Mouse (Mus musculus) embryonic facial prominence, embryonic 11.5 days (tissue): ENCODE data around the gene Coro6. TPM values are rescaled to one million over a fixed set of nuclear protein-coding genes. Genes with fewer than 3 reads are reported as not detected.

Experiments used
- ATAC-seq: fragments of 200-750 bp; cut with Nextera tagmentation; replicated peaks from 2 replicates; pipeline ENCODE4 v1.8.0; 2017; ENCODE audit warnings: low read depth; ENCODE audit not compliant: insufficient number of reproducible peaks, low FRiP score, low TSS enrichment
- DNase-seq: peaks from one replicate; pipeline ENCODE4 v3.0.0-alpha.2; 2015; ENCODE audit warnings: low spot score
- H3K27ac ChIP-seq: fragments of 300-500 bp; sonication (generic); replicated peaks from 2 replicates; pipeline ENCODE4 v1.5.1; 2014; ENCODE audit warnings: mild to moderate bottlenecking, low read depth, low read length, control low read depth
- H3K27me3 ChIP-seq: fragments of 300-500 bp; sonication (generic); 2 replicates; pipeline ENCODE4 v1.6.1; 2014; ENCODE audit warnings: mild to moderate bottlenecking, low read length, moderate library complexity, mixed read lengths; ENCODE audit not compliant: control insufficient read depth, insufficient read depth
- H3K36me3 ChIP-seq: fragments of 300-500 bp; sonication (generic); replicated peaks from 2 replicates; pipeline ENCODE4 v1.6.1; 2014; ENCODE audit warnings: low read depth, mild to moderate bottlenecking, low read length, moderate library complexity, mixed read lengths; ENCODE audit not compliant: control insufficient read depth, insufficient read depth
- H3K4me1 ChIP-seq: fragments of 300-500 bp; sonication (generic); 2 replicates; pipeline ENCODE4 v1.6.1; 2014; ENCODE audit warnings: low read length, mixed read lengths; ENCODE audit not compliant: control insufficient read depth, insufficient read depth
- H3K4me2 ChIP-seq: fragments of 300-500 bp; sonication (generic); 2 replicates; pipeline ENCODE4 v1.6.1; 2014; ENCODE audit warnings: low read depth, mild to moderate bottlenecking, control low read depth, low read length, moderate library complexity
- H3K4me3 ChIP-seq: fragments of 300-500 bp; sonication (generic); 2 replicates; pipeline ENCODE4 v1.5.1; 2014; ENCODE audit warnings: low read depth, low read length, control low read depth
- H3K9ac ChIP-seq: fragments of 300-500 bp; sonication (generic); replicated peaks from 2 replicates; pipeline ENCODE4 v1.6.1; 2014; ENCODE audit warnings: mild to moderate bottlenecking, control low read depth, low read length
- H3K9me3 ChIP-seq: fragments of 300-500 bp; sonication (generic); replicated peaks from 2 replicates; pipeline ENCODE4 v1.6.1; 2016; ENCODE audit warnings: mild to moderate bottlenecking, low read length, inconsistent platforms, mixed read lengths; ENCODE audit not compliant: control insufficient read depth
- WGBS: fragments of 180-500 bp; shearing (Covaris S2); extraction: QIAGEN DNeasy Blood & Tissue Kit; methylation state at CpG from one replicate; pipeline ENCODE4 v1.1.7; 2014; 5-methylcytosine and 5-hydroxymethylcytosine counted together
- polyA plus RNA-seq: library from polyadenylated mRNA; unstranded; fragments of >200 nt; fragmentation: Nextera tagmentation; extraction: Ambion mirVana; gene quantifications from 2 replicates; pipeline ENCODE4 v1.2.1, GENCODE M21; 2014

Gene Coro6
- polyA plus RNA-seq, 1 experiment from 2014 or later = 0.25 TPM

DNA sequence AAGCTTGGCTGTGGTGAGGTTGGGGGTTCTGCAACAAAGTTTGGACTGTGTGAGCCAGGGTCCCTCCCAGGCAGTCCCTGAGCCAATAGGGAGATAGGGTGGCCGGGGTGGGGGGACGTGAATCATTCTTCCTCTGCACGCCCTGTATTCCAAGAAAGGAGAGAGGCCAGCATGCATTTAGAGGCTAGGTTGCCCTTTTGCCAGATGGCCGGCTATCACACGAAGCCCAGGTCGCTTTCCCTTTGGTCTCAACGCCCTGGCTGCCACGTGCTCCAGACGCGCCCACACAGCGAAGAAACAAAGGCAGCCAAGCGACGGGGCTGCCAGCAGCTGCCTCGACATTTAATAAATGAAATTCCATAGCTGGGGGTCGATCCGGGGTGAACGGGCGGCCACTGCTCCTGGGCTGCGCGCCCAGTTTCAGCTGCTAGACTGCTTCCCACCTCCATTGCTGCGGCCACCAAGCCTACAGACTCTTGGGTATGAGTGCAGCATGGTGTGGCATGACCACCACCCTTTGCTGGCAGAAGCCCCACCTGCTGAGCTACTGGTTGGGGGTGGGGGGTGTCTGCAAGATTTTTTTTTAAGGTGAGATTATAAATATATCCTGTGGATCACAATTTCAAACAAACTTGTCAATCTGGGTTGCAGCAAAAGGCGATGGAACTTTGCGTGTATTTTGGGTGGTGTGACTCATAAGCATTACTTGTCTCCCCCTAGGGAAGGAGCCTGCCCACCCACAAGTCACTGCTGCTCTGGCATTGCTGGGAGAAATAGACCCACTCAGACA is 29.5 kb downstream of the Coro6 start:
- WGBS = under 1% methylated on average over 23 of the region's 23 CpGs

DNA sequence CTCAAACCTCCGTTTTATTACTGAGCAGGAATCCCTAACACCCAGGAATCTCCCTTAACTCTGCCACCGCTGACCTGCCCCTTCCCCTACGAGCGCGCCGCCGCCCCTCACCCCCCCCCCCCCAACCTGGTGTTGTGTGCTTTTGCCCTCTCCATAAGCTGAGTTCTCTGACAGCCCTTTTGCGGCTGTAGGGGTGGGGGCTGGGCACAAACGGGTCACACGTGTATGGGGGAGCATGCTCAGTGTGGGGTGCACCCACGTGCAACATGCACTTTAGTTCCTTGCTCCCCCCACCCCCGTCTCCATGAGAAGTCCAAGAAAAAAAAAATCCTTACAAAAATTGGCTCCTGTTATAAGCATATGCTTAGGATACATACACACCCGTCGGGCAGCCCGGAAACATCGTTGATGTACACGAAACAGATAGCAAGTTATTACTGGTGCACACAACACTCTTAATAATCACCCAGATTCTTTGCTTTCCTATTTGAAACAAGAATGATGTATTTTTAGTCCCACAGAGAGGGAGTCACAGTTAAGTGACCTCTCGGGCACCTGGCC is 30.2 kb downstream of the Coro6 start:
- Histone ChIP-seq H3K27ac (peak overlapping the region; percentile 77), H3K9me3 (no peaks in the 10 kb centered on the region), H3K27me3 (no peaks in the 10 kb centered on the region), H3K9ac (peak overlapping the region; percentile 92), H3K36me3 (no peaks in the 10 kb centered on the region), H3K4me1 (peaks cover 8% of the 10 kb centered on the region), H3K4me3 (peak overlapping the region; percentile 98), H3K4me2 (peak overlapping the region; percentile 80)
- DNase-seq (peak; percentile 23), ATAC-seq (no peak)
- WGBS = under 1% methylated on average over 17 of the region's 18 CpGs

More for the DNA sequence above, 29.5 kb downstream of the Coro6 start:
- H3K27ac ChIP-seq = peak overlapping the region; percentile 77
- peaks cover 8% of the 10 kb centered on the region for H3K4me1 ChIP-seq
- DNase-seq (peak; percentile 80), ATAC-seq (peak; percentile 67)
- peak overlapping the region; percentile 65 for H3K9ac ChIP-seq
- H3K4me3 ChIP-seq = peak overlapping the region; percentile 98
- H3K36me3 ChIP-seq = no peaks in the 10 kb centered on the region
- H3K27me3 ChIP-seq = no peaks in the 10 kb centered on the region
- no peaks in the 10 kb centered on the region for H3K9me3 ChIP-seq
- H3K4me2 ChIP-seq = peak overlapping the region; percentile 80

DNA sequence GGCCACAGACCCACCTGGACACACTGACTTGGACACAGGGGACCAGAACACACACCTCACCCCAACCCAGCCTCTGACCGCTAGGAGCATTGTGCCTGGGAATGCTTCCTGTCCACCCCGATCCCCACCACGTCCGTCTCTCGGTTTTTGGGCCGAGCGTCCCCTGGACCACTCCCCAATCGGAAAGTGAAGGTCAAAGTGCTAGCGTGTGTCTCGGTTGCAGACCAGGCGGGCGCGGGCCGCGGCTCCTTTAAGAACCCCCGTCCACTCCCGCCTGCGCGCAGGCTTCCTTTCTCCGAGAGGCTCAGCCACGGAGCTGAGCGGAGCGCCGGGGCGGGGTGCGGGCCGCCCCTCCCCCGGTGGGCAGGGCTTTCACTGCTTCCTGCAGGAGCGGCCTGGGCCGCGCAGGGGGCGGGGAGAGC is 30.7 kb downstream of the Coro6 start:
- no peaks in the 10 kb centered on the region for H3K27me3 ChIP-seq
- DNase-seq (peak; percentile 95), ATAC-seq (peak; percentile 55)
- peak overlapping the region; percentile 80 for H3K4me2 ChIP-seq
- H3K27ac ChIP-seq = peak overlapping the region; percentile 11
- H3K4me3 ChIP-seq = peak overlapping the region; percentile 98
- H3K9ac ChIP-seq = peak overlapping the region; percentile 92
- H3K4me1 ChIP-seq = peaks cover 8% of the 10 kb centered on the region
- no peaks in the 10 kb centered on the region for H3K9me3 ChIP-seq
- WGBS = 0% methylated on average over 31 of the region's 32 CpGs
- no peaks in the 10 kb centered on the region for H3K36me3 ChIP-seq

DNA sequence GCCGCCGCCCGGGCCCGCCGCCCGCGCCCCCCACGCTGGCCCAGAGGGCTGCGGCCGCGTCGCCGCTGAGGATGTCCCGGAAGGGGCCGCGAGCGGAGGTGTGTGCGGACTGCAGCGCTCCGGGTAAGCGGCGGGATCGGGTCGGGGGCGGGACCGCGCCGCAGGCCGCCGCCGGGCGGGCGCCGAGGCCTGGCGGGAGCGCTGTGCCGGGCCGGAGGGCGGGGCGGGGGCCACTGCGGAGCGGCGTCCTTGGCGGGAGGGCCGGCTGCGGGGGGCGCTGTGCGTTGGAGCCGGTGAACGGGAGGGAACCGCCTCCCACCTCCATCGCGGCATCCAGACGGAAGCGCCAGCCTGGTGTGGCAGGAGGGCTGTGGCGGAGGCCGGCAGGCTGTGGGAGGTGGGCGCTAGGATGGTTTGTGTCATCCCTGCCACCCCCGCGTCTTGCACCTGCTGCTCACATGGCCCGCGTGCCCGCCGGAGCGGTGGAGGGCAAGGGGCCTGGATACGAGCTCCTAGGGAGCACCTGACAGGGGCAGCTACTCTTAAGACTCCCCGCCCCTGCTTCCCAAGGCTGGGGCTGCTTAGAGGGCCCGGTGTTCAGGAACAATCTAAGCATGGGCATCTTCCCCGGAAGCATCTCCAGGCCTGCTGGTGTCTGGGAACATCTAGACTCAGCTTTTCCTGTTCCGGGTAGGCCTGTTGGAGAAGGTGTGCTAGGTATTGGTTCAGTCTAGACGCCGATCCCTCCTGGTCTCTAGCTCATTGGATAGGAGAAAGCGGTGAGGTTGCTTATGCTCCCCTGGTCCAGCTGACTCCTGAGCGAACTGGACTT is 31.5 kb downstream of the Coro6 start, which contains the start of gene Git1:
TSS of gene Git1 (plus strand) at position 51 of the 832 bp plus-strand sequence.
- whole genome bisulfite sequencing = under 1% methylated on average over 58 of the region's 74 CpGs
- Histone ChIP-seq H3K4me1 (peaks cover 8% of the 10 kb centered on the region), H3K27ac (peak within 1 kb of the TSS; percentile 78), H3K4me3 (peak within 1 kb of the TSS; percentile 98), H3K9me3 (no peaks in the 10 kb centered on the region), H3K4me2 (peak within 1 kb of the TSS; percentile 95), H3K9ac (peak within 1 kb of the TSS; percentile 92), H3K36me3 (no peaks in the 10 kb centered on the region), H3K27me3 (no peaks in the 10 kb centered on the region)
- DNase-seq (peak; percentile 28), ATAC-seq (no peak)

DNA sequence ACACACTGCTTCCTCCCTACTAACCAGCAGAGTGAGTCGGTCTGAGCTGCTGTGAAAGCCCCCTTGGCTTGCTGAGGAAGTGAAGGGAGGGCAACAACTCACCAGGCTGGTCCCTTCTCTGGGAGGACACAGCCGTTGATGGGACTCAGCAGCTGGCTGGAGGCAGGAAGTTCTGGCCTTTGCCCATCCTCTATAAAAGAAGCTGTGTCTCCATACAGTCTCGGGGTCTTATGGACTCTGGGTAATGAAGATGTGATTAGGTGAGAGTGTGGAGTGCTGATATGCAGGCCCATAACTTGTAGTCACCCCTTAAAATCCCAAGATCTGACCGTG is 32.1 kb downstream of the Coro6 start:
- Histone ChIP-seq H3K9me3 (no peaks in the 10 kb centered on the region), H3K27me3 (no peaks in the 10 kb centered on the region), H3K4me1 (peaks cover 8% of the 10 kb centered on the region), H3K36me3 (0 out of 2 replicates have a peak, but pooled peaks cover 1% of the 10 kb centered on the region), H3K4me3 (peak overlapping the region; percentile 98), H3K4me2 (peak overlapping the region; percentile 95), H3K27ac (no peak overlapping the region; the same call in 1 of the 2 replicates), H3K9ac (peak overlapping the region; percentile 92)
- ATAC-seq = no peak
- DNase-seq = no peak
- 29% methylated on average over 4 of the region's 4 CpGs for WGBS

DNA sequence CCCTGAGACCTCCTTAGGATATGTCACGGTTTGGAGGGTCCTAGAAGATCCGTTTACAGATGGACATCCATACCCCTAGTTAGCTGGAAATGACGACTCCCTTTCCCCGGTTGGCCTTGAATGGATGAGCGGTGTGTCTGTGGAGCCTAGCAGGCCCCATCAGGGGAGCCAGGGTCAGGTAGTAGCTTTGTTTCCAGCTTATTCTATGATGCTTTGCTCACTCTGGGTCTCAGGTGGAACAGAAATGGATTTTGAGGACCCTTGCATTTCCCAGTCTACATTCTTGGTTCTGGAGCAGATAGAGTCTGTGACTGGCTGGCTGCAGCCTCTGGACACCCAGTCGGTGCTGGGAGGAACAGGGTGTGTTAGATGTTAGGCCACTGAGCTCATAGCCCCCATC is 32.6 kb downstream of the Coro6 start:
- Histone ChIP-seq H3K4me2 (peak overlapping the region; percentile 95; the same call in 1 of the 2 replicates), H3K27ac (0 out of 2 replicates have a peak overlapping the region, but pooled peaks have one; percentile 11), H3K27me3 (no peaks in the 10 kb centered on the region), H3K9me3 (no peaks in the 10 kb centered on the region), H3K4me3 (peak overlapping the region; percentile 6; the same call in 1 of the 2 replicates), H3K36me3 (peaks cover 2% of the 10 kb centered on the region; the same call in 1 of the 2 replicates), H3K9ac (no peak overlapping the region), H3K4me1 (peaks cover 8% of the 10 kb centered on the region)
- ATAC-seq (no peak), DNase-seq (no peak)
- 75% methylated on average over 6 of the region's 6 CpGs for WGBS

DNA sequence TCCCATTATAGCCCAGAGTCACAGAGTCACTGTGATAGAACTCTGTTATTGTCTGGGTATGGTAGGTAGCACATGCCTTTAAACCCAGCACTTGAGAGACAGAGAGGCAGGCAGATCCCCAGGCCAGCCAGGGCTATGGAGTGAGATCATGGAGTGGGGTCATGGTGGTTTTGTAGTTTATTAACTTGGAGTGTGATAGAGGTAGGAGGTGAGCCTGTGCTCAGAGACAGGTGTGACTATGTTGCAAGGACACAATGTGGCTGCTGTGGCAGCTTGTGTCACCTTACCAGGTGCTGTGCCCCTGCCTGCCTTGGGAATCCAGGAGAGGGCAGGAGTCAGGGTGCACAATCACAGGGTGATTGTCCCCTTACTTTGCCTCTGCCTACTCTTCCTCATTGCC is 33.3 kb downstream of the Coro6 start:
- H3K9ac ChIP-seq = no peak overlapping the region
- H3K27ac ChIP-seq = no peak overlapping the region
- H3K27me3 ChIP-seq = no peaks in the 10 kb centered on the region
- no peak overlapping the region for H3K4me2 ChIP-seq
- DNase-seq (no peak), ATAC-seq (no peak)
- peaks cover 9% of the 10 kb centered on the region for H3K4me1 ChIP-seq
- peaks cover 3% of the 10 kb centered on the region; the same call in 1 of the 2 replicates for H3K36me3 ChIP-seq
- no peak overlapping the region for H3K4me3 ChIP-seq
- H3K9me3 ChIP-seq = no peaks in the 10 kb centered on the region
